Mouse (Mus musculus) liver, embryonic 11.5 days (tissue): ENCODE measurements around the gene Rgs11. TPM values are rescaled to one million over a fixed set of nuclear protein-coding genes. Genes with fewer than 3 reads are reported as not detected.
"Not testable (repeated sequence)": the region's sequence is repeated elsewhere in the genome, so short reads cannot be mapped to it uniquely, and the experiment has no call there.

ENCODE experiments used
- ATAC-seq: fragments of 200-750 bp; cut with Nextera tagmentation; replicated peaks from 2 replicates; pipeline ENCODE4 v1.8.0; 2017; ENCODE audit warnings: moderate number of reproducible peaks, mild to moderate bottlenecking, moderate TSS enrichment, moderate library complexity; ENCODE audit not compliant: low FRiP score
- DNase-seq: peaks from one replicate; pipeline ENCODE4 v3.0.0-alpha.2; 2017; ENCODE audit warnings: low spot score
- H3K27ac ChIP-seq: fragments of 300-500 bp; sonication (generic); 2 replicates; pipeline ENCODE4 v1.5.1; 2014; ENCODE audit warnings: mild to moderate bottlenecking, low read depth, low read length, control low read depth
- H3K27me3 ChIP-seq: fragments of 300-500 bp; sonication (generic); replicated peaks from 2 replicates; pipeline ENCODE4 v1.6.1; 2014; ENCODE audit warnings: low read length, mixed read lengths; ENCODE audit not compliant: control insufficient read depth, insufficient read depth
- H3K36me3 ChIP-seq: fragments of 300-500 bp; sonication (generic); 2 replicates; pipeline ENCODE4 v1.6.1; 2014; ENCODE audit warnings: mild to moderate bottlenecking, low read length, moderate library complexity, mixed read lengths; ENCODE audit not compliant: control insufficient read depth, insufficient read depth
- H3K4me1 ChIP-seq: fragments of 300-500 bp; sonication (generic); replicated peaks from 2 replicates; pipeline ENCODE4 v1.6.1; 2014; ENCODE audit warnings: low read length, mixed read lengths; ENCODE audit not compliant: control insufficient read depth, insufficient read depth
- H3K4me2 ChIP-seq: fragments of 300-500 bp; sonication (generic); 2 replicates; pipeline ENCODE4 v1.6.1; 2014; ENCODE audit warnings: mild to moderate bottlenecking, control low read depth, moderate library complexity
- H3K4me3 ChIP-seq: fragments of 300-500 bp; sonication (generic); 2 replicates; pipeline ENCODE4 v1.5.1; 2014; ENCODE audit warnings: low read depth, low read length, control low read depth
- H3K9ac ChIP-seq: fragments of 300-500 bp; sonication (generic); 2 replicates; pipeline ENCODE4 v1.6.1; 2014; ENCODE audit warnings: low read depth, low read length, control low read depth
- H3K9me3 ChIP-seq: fragments of 300-500 bp; sonication (generic); 2 replicates; pipeline ENCODE4 v1.6.1; 2016; ENCODE audit warnings: low read length, inconsistent platforms, mixed read lengths; ENCODE audit not compliant: control insufficient read depth
- WGBS: fragments of 180-500 bp; shearing (Covaris S2); extraction: QIAGEN DNeasy Blood & Tissue Kit; methylation state at CpG from one replicate; pipeline ENCODE4 v1.1.7; 2014; 5-methylcytosine and 5-hydroxymethylcytosine counted together
- polyA plus RNA-seq: library from polyadenylated mRNA; unstranded; fragments of >200 nt; fragmentation: Nextera tagmentation; extraction: Ambion mirVana; gene quantifications from 2 replicates; pipeline ENCODE4 v1.2.1, GENCODE M21; 2014

Gene Rgs11
- polyA plus RNA-seq = 2.2 and 2.4 TPM in 2 replicates

- ATAC-seq (peak; percentile 35; the same call in 1 of the 2 replicates), DNase-seq (peak; percentile 58)
- H3K36me3 ChIP-seq = 0 out of 2 replicates have a peak, but pooled peaks cover 4% of the 10 kb centered on the region
- peak within 1 kb of the TSS; percentile 53 for H3K9ac ChIP-seq
- peaks cover 59% of the 10 kb centered on the region for H3K27me3 ChIP-seq
- WGBS = 2% methylated on average over 21 of the region's 22 CpGs
- no peak within 1 kb of the TSS for H3K27ac ChIP-seq
- peak within 1 kb of the TSS; percentile 98 for H3K4me2 ChIP-seq
- H3K4me1 ChIP-seq = peaks cover 44% of the 10 kb centered on the region
- H3K4me3 ChIP-seq = peak within 1 kb of the TSS; percentile 72
- no peaks in the 10 kb centered on the region for H3K9me3 ChIP-seq
Measured at GRCm38 (mm10) chr17:26202737-26203136, at the start of gene Rgs11. Gene Rgs11, plus strand, starts transcription at chr17:26202951.

GRCm38 (mm10) chr17:26162736-26163135 lies 40.0 kb upstream of the Rgs11 start:
- Histone ChIP-seq H3K4me1 (no peaks in the 10 kb centered on the region), H3K4me2 (no peak overlapping the region), H3K27ac (no peak overlapping the region), H3K36me3 (peaks cover 3% of the 10 kb centered on the region; the same call in 1 of the 2 replicates), H3K9me3 (no peaks in the 10 kb centered on the region), H3K27me3 (no peaks in the 10 kb centered on the region), H3K4me3 (no peak overlapping the region), H3K9ac (no peak overlapping the region)
- ATAC-seq = no peak
- WGBS = 89% methylated on average over 1 of the region's 1 CpGs
- DNase-seq = no peak

DNA sequence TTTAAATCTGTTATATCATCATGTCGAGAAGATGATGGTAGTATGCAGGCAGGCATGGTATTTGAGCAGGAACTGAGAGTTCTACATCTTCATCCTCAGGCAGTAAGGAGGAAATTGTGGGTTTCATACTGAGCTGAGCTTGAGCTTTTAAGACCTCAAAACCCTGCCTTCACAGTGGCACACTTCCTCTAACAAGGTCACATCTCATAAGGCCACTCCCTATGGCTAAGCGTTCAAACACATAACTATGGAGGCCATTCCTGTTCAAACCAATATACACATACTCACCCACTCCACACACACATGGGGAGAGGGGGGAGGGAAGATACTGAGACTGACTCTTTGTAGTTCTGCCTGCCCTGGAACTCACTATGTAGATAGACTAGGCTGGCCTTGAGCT lies 34.7 kb upstream of the Rgs11 start:
- 43% methylated on average over 2 of the region's 2 CpGs for WGBS
- DNase-seq (no peak), ATAC-seq (no peak)
- no peaks in the 10 kb centered on the region for H3K27me3 ChIP-seq
- H3K4me1 ChIP-seq = no peaks in the 10 kb centered on the region
- H3K9ac ChIP-seq = no peak overlapping the region
- H3K4me3 ChIP-seq = no peak overlapping the region
- H3K27ac ChIP-seq = no peak overlapping the region
- no peak overlapping the region for H3K4me2 ChIP-seq
- H3K9me3 ChIP-seq = no peaks in the 10 kb centered on the region
- H3K36me3 ChIP-seq = peaks cover 3% of the 10 kb centered on the region; the same call in 1 of the 2 replicates

DNA sequence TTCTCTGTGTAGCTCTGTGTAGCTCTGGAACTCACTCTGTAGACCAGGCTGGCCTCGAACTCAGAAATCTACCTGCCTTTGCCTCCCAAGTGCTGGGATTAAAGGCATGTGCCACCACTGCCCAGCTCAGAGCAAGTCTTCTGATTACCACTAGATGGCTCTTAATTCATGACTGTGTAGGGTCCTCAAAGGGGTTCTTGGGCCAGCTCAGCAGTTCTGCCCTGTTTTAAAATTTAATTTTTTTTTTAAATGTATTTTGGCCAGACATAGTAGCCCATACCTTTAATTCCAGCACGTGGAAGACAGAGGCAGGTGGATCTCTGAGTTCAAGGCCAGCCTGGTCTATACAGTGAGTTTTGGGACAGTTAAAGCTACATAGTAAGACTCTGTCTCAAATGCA lies 27.5 kb upstream of the Rgs11 start:
- H3K9me3 ChIP-seq, H3K4me3 ChIP-seq, H3K9ac ChIP-seq, ATAC-seq, H3K27me3 ChIP-seq, H3K4me1 ChIP-seq, H3K4me2 ChIP-seq, H3K27ac ChIP-seq, DNase-seq: not testable (repeated sequence)
- 85% methylated on average over 2 of the region's 2 CpGs for WGBS
- peaks cover 12% of the 10 kb centered on the region; the same call in 1 of the 2 replicates for H3K36me3 ChIP-seq

DNA sequence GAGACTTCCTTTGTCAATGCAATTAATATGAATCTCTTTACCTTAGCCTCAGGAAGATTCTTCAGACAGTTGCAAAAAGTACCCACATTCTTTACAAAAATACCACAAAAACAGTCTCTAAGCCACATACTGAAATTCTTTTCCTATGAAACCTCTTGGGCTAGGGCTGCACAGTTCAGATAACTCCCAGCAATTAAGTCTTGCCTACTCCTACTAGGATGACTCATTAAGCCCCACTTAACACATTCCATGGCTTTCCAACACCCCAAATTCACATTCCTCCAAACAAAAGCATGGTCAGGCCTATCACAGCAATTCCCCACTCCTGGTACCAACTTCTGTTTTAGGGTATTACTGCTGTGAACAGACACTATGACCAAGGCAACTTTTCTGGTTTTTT lies 24.1 kb upstream of the Rgs11 start:
- Histone ChIP-seq H3K4me1 (no peaks in the 10 kb centered on the region), H3K27ac (no peak overlapping the region), H3K4me3 (no peak overlapping the region), H3K27me3 (no peaks in the 10 kb centered on the region), H3K9ac (no peak overlapping the region), H3K9me3 (no peaks in the 10 kb centered on the region), H3K36me3 (peaks cover 14% of the 10 kb centered on the region; the same call in 1 of the 2 replicates), H3K4me2 (no peak overlapping the region)
- DNase-seq (no peak), ATAC-seq (no peak)

DNA sequence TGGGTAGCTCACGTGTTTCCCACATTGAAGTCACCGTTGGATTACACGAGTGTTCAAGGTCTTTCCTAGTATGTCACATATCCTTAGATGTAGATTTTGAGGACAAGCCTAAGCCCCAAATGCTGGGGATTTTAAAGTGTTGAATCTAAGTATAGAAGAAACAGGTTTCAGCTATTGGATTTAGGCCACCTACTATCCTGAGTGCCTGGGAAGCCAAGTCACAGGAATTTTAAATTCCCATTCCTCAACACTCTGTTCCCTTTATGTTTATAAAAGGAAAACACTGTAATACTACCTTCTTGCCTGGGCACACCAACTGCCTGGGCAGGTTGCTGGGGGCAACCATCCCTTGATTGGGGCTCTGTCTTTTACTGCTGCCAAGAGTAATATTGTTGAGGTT lies 21.6 kb upstream of the Rgs11 start:
- Histone ChIP-seq H3K4me1 (no peaks in the 10 kb centered on the region), H3K36me3 (peaks cover 4% of the 10 kb centered on the region; the same call in 1 of the 2 replicates)

GRCm38 (mm10) chr17:26187592-26187991 lies 15.2 kb upstream of the Rgs11 start:
- Histone ChIP-seq H3K36me3 (peaks cover 36% of the 10 kb centered on the region; the same call in 1 of the 2 replicates), H3K4me3 (no peak overlapping the region), H3K27ac (no peak overlapping the region), H3K9ac (no peak overlapping the region), H3K4me2 (no peak overlapping the region), H3K4me1 (no peaks in the 10 kb centered on the region), H3K9me3 (no peaks in the 10 kb centered on the region), H3K27me3 (no peaks in the 10 kb centered on the region)
- WGBS = 93% methylated on average over 5 of the region's 5 CpGs
- ATAC-seq = no peak
- no peak for DNase-seq

More for the DNA sequence above, 21.6 kb upstream of the Rgs11 start:
- Histone ChIP-seq H3K4me3 (no peak overlapping the region), H3K27me3 (no peaks in the 10 kb centered on the region), H3K9me3 (no peaks in the 10 kb centered on the region), H3K4me2 (no peak overlapping the region), H3K27ac (no peak overlapping the region), H3K9ac (no peak overlapping the region)
- 88% methylated on average over 3 of the region's 3 CpGs for WGBS
- DNase-seq = no peak
- ATAC-seq = no peak

GRCm38 (mm10) chr17:26188091-26188805 lies 14.5 kb upstream of the Rgs11 start:
- Histone ChIP-seq H3K27ac (no peak overlapping the region), H3K4me2 (no peak overlapping the region), H3K36me3 (peaks cover 36% of the 10 kb centered on the region; the same call in 1 of the 2 replicates), H3K27me3 (no peaks in the 10 kb centered on the region), H3K9me3 (no peaks in the 10 kb centered on the region), H3K9ac (no peak overlapping the region), H3K4me3 (no peak overlapping the region), H3K4me1 (no peaks in the 10 kb centered on the region)
- no peak for ATAC-seq
- no peak for DNase-seq
- WGBS = 93% methylated on average over 11 of the region's 11 CpGs

DNA sequence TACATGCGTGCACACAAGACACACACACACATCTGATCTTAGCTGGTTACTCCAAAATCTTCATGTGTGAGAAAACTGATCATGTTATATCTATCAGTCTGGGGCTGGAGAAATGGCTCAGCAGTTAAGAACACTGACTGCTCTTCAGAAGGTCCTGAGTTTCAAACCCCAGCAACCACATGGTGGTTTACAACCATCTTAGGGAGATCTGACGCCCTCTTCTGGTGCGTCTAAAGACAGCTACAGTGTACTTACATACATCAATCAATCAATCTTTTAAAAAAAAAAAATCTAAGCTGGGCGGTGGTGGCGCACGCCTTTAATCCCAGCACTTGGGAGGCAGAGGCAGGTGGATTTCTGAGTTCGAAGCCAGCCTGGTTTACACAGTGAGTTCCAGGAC lies 11.3 kb upstream of the Rgs11 start:
- H3K36me3 ChIP-seq = peaks cover 53% of the 10 kb centered on the region; the same call in 1 of the 2 replicates
- WGBS = 94% methylated on average over 7 of the region's 7 CpGs
- not testable (repeated sequence) for H3K4me1 ChIP-seq, DNase-seq, H3K4me2 ChIP-seq, H3K27me3 ChIP-seq, ATAC-seq, H3K9ac ChIP-seq, H3K4me3 ChIP-seq, H3K27ac ChIP-seq, H3K9me3 ChIP-seq
